Mouse (Mus musculus) cerebellum, postnatal 4 days (tissue): ENCODE data around the gene Parp16.
A peak's percentile ranks its signal among the peaks of the same experiment; 100 is the strongest.

Experiments used
- DNase-seq, 2 experiments: peaks; one replicate each; pipeline ENCODE4 v3.0.0; 2022; ENCODE audit warnings: low spot score in 2 of 2, mixed read lengths in 1 of 2

Parp16 gene

GRCm38 (mm10) chr9:65195053-65195452 lies at the start of gene Parp16:
TSS of gene Parp16 (plus strand) at chr9:65195353.
- no peak for DNase-seq

GRCm38 (mm10) chr9:65146001-65146400 lies 49.2 kb upstream of the Parp16 start:
- no peak for DNase-seq

GRCm38 (mm10) chr9:65148507-65148906 lies 46.6 kb upstream of the Parp16 start:
- DNase-seq: no peak

GRCm38 (mm10) chr9:65152711-65153330 lies 42.3 kb upstream of the Parp16 start:
- DNase-seq: no peak

- DNase-seq: no peak
Measured at GRCm38 (mm10) chr9:65153331-65153711, 41.8 kb upstream of the Parp16 start.

GRCm38 (mm10) chr9:65154692-65155455 lies 40.3 kb upstream of the Parp16 start:
- no peak for DNase-seq

- DNase-seq: no peak
Measured at GRCm38 (mm10) chr9:65156604-65157003, 38.5 kb upstream of the Parp16 start.

GRCm38 (mm10) chr9:65157631-65158030 lies 37.5 kb upstream of the Parp16 start:
- DNase-seq: no peak

GRCm38 (mm10) chr9:65161188-65161587 lies 34.0 kb upstream of the Parp16 start:
- DNase-seq: no peak

GRCm38 (mm10) chr9:65161881-65162280 lies 33.3 kb upstream of the Parp16 start:
- DNase-seq: no peak

GRCm38 (mm10) chr9:65162711-65163639 lies 32.2 kb upstream of the Parp16 start:
- peak in 1 of 2 experiments; percentile 47 for DNase-seq

GRCm38 (mm10) chr9:65164870-65165269 lies 30.3 kb upstream of the Parp16 start:
- no peak for DNase-seq

GRCm38 (mm10) chr9:65166386-65166785 lies 28.8 kb upstream of the Parp16 start:
- no peak for DNase-seq

GRCm38 (mm10) chr9:65168534-65168933 lies 26.6 kb upstream of the Parp16 start:
- no peak for DNase-seq

GRCm38 (mm10) chr9:65168952-65169351 lies 26.2 kb upstream of the Parp16 start:
- DNase-seq: no peak

- no peak for DNase-seq
Measured at GRCm38 (mm10) chr9:65172654-65173053, 22.5 kb upstream of the Parp16 start.

- no peak for DNase-seq
Measured at GRCm38 (mm10) chr9:65175234-65175938, 19.8 kb upstream of the Parp16 start.

- peak in 1 of 2 experiments; percentile 34 for DNase-seq
Measured at GRCm38 (mm10) chr9:65175939-65176871, 18.9 kb upstream of the Parp16 start.

GRCm38 (mm10) chr9:65177497-65177896 lies 17.7 kb upstream of the Parp16 start:
- no peak for DNase-seq

GRCm38 (mm10) chr9:65177912-65178311 lies 17.2 kb upstream of the Parp16 start:
- DNase-seq: no peak
